Mouse (Mus musculus) myocyte (in vitro differentiated cells): ENCODE data around the gene Dynlt1f. TPM values are rescaled to one million over a fixed set of nuclear protein-coding genes. Genes with fewer than 3 reads are reported as not detected.
"Not testable (repeated sequence)": the region's sequence is repeated elsewhere in the genome, so short reads cannot be mapped to it uniquely, and the experiment has no call there.

Experiments
- H3K27me3 ChIP-seq: one replicate; pipeline ENCODE4 v1.6.1; 2011; ENCODE audit not compliant: control insufficient read depth, insufficient read depth, insufficient read length
- H3K36me3 ChIP-seq: one replicate; pipeline ENCODE4 v1.6.1; 2011; ENCODE audit not compliant: control insufficient read depth, insufficient read depth
- H3K4me2 ChIP-seq: one replicate; pipeline ENCODE4 v1.6.1; 2011; ENCODE audit warnings: low read depth, control low read depth
- H3K4me3 ChIP-seq: one replicate; pipeline ENCODE4 v1.5.1; 2011; ENCODE audit warnings: mild to moderate bottlenecking, control low read depth, moderate library complexity
- H3K79me2 ChIP-seq: one replicate; pipeline ENCODE4 v1.6.1; 2011; ENCODE audit not compliant: control insufficient read depth, insufficient read depth
- H3ac ChIP-seq: one replicate; pipeline ENCODE4 v1.6.1; 2011; ENCODE audit not compliant: control insufficient read depth, insufficient read length
- POLR2A ChIP-seq: IDR thresholded peaks from one replicate; pipeline ENCODE4 v1.6.1; 2011; ENCODE audit warnings: low read depth, mild to moderate bottlenecking, control low read depth, moderate library complexity; ENCODE audit not compliant: insufficient read length
- POLR2AphosphoS2 ChIP-seq: IDR thresholded peaks from one replicate; pipeline ENCODE4 v1.6.1; 2011; ENCODE audit warnings: low read depth, control low read depth; ENCODE audit not compliant: insufficient read length
- polyA plus RNA-seq: library from polyadenylated mRNA; unstranded; fragments of >200 nt; fragmentation: generic; extraction: Trizol; gene quantifications from one replicate; pipeline ENCODE4 v1.2.1, GENCODE M21; 2012; ENCODE audit warnings: missing spikeins

Gene Dynlt1f
- polyA plus RNA-seq, 1 experiment = 198 TPM

DNA sequence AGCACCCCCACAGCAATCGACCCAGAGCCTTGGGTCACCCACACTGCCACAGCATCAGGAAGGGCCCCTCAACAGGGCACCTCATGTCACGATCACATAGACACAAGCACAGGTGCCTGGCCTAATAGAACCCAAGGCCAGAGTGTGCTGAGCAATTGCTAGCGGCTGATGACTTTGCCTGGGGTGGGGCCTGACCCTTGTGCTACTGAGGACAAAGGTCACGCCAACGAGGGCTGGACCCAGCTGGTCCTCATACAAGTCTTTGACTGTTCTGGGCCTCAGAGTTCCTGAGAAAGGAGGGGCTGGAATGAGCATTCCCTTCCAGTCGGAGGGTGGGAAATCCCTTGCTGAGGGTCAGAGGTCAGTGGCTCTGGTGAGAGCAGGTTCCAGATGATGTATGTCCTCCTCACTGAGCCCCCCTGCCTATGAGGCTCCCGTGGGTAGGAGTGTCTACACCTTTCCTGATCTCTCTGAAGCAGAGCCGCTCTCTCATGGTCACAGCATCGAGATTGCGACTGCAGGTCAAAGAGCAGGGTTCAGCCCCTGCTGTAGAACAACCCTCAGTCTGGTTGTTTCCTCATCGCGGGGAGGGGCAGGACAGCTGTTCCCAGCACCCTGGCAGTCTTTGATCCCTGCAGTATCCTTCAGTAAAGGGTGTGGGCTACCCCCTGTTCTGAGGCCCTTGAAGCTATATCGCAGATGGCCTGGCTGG, 37.9 kb downstream of the Dynlt1f start:
- H3K36me3 ChIP-seq = not testable (repeated sequence)

DNA sequence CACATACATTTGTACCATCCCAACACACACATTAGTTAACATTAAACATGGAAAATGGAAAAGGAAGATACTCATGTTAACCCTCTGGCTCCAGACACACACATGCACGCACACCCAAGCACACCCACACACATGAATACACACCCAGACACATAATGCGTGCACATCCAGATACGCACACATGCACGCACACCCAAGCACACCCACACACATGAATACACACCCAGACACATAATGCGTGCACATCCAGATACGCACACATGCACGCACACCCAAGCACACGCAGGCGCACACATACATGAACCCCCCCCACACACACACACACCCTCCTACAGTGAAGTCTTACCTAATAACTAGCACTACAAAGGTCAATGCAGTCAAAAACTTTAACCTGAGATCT, 39.0 kb downstream of the Dynlt1f start:
- not testable (repeated sequence) for H3ac ChIP-seq, H3K4me2 ChIP-seq, H3K36me3 ChIP-seq, H3K79me2 ChIP-seq, H3K27me3 ChIP-seq, H3K4me3 ChIP-seq

More for the DNA sequence above, 37.9 kb downstream of the Dynlt1f start:
- not testable (repeated sequence) for H3K27me3 ChIP-seq, H3K4me2 ChIP-seq, H3K79me2 ChIP-seq, H3ac ChIP-seq, H3K4me3 ChIP-seq

DNA sequence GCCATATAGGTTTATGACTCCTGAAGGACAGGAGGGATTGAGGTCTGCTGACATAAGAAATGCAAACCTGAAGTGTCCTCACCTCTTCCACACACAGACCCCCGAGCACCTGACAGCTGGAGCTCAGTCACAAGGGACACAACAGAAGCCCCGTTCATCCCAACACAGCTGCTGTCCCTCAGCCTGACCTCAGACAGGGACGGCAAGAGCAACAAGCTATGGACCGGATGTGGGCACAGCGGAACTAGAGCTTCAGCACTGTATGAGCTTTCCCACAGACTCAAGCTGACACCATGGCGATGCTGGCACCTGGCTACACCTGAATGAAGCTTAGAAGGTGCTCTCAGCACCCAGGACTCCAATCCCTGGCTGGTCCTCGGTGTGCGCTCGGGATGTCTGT, 41.4 kb downstream of the Dynlt1f start:
- H3K27me3 ChIP-seq, H3K4me3 ChIP-seq, H3K36me3 ChIP-seq, H3K4me2 ChIP-seq, H3K79me2 ChIP-seq, H3ac ChIP-seq: not testable (repeated sequence)

DNA sequence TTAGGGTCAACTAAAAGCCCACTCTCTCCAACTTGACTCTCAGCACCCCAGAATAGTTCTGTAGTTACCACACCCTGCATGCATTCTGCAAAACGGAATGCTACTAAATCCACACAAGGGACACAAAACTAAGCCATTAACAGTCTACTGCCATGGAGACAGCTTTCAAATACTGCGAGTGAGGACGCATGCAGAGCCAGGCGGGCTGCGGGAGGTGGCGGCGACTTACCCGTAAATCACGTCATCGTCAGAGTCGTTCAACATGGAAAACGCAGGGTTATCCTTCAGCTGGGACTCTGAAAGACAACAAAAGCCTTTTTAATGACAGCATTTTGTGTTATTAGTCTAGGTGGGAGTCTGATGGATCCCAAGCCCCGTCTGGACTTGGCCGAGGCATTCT, 42.2 kb downstream of the Dynlt1f start:
- not testable (repeated sequence) for H3K79me2 ChIP-seq, H3ac ChIP-seq, H3K27me3 ChIP-seq, H3K4me3 ChIP-seq, H3K4me2 ChIP-seq, H3K36me3 ChIP-seq

DNA sequence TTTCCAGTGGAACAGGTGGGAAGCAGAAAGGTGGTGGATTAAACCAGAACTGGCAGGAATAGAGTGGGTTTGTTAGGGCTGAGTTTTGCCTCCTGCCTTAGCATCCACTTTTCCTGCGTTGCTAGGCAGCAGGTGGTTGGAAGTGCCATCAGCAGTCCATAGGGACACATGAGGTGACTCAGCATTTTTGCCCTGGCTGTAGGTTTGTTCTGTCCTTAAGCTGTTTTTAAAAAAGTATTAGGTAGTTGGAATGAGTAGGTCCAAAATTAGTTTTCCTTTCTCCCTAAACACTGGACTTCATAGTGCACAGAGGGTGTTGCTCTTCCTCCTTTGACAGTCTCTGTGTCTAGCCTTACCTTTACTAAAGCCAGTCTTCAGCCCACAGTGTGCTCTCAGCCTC, 50.4 kb downstream of the Dynlt1f start:
- not testable (repeated sequence) for H3K4me3 ChIP-seq, H3K36me3 ChIP-seq, H3K79me2 ChIP-seq, H3K4me2 ChIP-seq, H3K27me3 ChIP-seq, H3ac ChIP-seq

DNA sequence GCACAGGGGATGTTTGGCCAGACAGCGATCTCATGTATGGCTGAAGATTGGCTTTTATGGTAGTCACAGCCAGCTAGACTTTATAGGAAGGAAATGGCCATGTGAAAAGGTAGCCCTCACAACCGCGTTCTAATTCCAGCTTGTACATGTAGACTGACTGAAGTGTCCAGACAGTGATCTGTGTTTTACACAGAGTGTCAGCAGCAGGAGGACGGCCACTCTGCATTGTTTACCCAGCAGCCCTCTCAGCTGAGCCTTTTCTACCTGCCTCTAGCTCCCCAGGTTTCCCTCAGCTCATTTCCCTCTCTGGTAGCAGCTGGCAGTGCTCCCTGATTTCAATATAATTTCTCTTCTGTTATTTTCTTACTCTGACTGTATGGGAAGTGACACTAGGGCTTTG, 53.5 kb downstream of the Dynlt1f start:
- not testable (repeated sequence) for H3K4me2 ChIP-seq, H3K36me3 ChIP-seq, H3K79me2 ChIP-seq, H3K27me3 ChIP-seq, H3ac ChIP-seq
- peak overlapping the region; percentile 19 for H3K4me3 ChIP-seq

DNA sequence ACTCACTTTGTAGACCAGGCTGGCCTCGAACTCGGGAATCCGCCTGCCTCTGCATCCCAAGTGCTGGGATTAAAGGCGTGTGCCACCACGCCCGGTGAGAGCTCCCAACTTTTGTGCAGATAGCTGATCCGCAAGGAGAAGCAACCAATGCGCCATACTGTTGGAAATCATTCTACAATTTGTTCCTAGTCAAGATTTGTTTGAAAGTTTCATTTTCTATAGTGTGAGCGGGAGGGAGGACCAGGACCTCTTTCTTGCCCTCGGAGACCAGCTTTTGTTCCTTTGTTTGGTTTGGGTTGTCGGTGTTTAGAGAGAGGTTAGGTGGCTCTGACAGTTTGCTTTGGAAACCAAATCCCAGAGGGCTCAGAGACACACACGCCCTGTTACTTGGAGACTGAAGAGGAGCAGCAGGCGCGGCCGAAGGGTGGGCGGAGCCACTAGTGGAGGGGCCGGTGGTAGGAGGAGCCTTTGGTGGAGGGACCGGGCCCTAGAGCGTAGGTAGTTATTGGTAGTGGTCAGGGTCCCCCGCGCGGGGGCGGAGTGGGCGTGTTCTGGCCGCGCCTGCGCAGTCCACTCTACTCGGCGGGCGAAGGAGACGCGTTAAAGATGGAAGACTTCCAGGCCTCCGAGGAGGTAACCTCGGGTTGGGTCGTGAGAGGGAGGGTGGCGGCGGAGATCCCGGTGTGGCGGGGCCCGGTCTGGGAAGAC, 54.3 kb downstream of the Dynlt1f start, which contains the start of gene Dynlt1c:
Dynlt1c (plus strand) TSS at position 468 of the 708 bp plus-strand sequence.
- H3ac ChIP-seq, H3K79me2 ChIP-seq, H3K27me3 ChIP-seq, H3K36me3 ChIP-seq: not testable (repeated sequence)
- H3K4me3 ChIP-seq = peak within 1 kb of the TSS; percentile 19
- TF ChIP-seq POLR2AphosphoS2 (peak; percentile 38), POLR2A (peak; percentile 53)
- peak within 1 kb of the TSS; percentile 90 for H3K4me2 ChIP-seq

DNA sequence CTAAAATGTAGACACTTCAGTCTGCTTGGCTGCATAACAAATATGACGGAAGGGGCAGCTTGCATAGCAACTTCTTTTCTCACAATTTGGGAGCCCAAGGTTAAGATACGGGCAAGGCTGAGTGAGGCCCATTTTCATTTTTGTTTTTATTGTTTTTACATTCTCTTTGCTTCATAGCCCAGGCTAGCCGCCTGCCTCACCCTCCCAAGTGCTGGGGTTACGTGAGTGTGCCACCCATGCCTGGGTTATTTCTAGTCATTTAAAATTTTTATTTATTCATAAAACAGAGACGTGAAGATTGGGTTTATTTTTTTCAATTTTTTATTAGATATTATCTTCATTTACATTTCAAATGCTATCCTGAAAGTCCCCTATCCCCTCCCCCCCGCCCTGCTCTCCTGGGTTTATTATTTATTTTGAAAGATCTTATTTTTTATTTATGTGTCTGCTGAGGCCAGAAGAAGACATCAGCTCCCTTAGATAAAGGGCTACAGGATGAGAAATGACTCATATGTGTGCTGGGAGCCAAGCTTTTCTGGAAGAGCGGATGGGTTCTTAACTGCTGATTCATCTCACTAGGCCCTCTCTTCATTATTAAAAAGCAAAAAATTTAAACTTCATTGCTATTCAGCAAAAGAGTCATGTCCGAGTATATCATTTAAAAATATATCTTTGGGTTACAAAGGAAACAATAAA, 55.3 kb downstream of the Dynlt1f start:
- H3ac ChIP-seq, H3K36me3 ChIP-seq, H3K79me2 ChIP-seq, H3K27me3 ChIP-seq: not testable (repeated sequence)
- Histone ChIP-seq H3K4me2 (peak overlapping the region; percentile 12), H3K4me3 (peak overlapping the region; percentile 19)

DNA sequence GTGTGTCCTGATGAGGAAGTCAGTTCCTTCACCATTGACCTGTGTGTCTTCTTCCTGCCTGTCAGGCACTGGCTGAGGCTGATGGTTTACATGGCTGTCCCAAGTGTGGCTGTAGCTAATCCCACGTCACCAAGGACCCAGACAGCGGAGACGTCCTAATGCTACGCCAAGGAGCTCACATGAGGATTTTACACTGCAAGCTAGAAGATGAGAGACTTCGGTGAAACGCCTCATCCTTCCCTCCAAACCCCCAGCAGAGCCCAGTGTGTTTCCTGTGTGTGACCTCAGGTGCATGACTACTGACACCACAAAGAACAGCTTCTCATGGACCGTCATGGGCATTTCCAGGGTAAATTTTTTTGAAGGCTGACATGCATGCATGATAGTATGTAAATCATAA, 57.3 kb downstream of the Dynlt1f start:
- H3K4me2 ChIP-seq, H3ac ChIP-seq, H3K27me3 ChIP-seq, H3K36me3 ChIP-seq, H3K4me3 ChIP-seq, H3K79me2 ChIP-seq: not testable (repeated sequence)

Other genes starting within 250 kb of the Dynlt1f start
- 201 TPM for gene Dynlt1b, start 225.8 kb downstream of the Dynlt1f start, polyA plus RNA-seq
- 11.4 TPM for gene Dynlt1c, start 54.2 kb downstream of the Dynlt1f start, polyA plus RNA-seq
- not detected for gene Sytl3, start 3.2 kb upstream of the Dynlt1f start, polyA plus RNA-seq
- gene Ezr, start 126.9 kb upstream of the Dynlt1f start, polyA plus RNA-seq = 35.9 TPM